Mouse (Mus musculus): ENCODE measurements around the gene Tyk2. TPM values are rescaled to one million over a fixed set of nuclear protein-coding genes. Genes with fewer than 3 reads are reported as not detected.

Tyk2 gene
- 10 to 100 TPM; 18.9 to 19.2 TPM for total RNA-seq (2021)
- long read RNA-seq, experiment 1, full-length matches to known transcripts, result 1 of 15 reads
- long read RNA-seq, experiment 1, partial matches to known transcripts, result 8 of 15 reads
- long read RNA-seq, experiment 1, other reads (novel, unspliced or antisense), result 6 of 15 reads
- long read RNA-seq, experiment 2, partial matches to known transcripts, result 5 of 8 reads
- long read RNA-seq, experiment 2, other reads (novel, unspliced or antisense), result 3 of 8 reads

DNA sequence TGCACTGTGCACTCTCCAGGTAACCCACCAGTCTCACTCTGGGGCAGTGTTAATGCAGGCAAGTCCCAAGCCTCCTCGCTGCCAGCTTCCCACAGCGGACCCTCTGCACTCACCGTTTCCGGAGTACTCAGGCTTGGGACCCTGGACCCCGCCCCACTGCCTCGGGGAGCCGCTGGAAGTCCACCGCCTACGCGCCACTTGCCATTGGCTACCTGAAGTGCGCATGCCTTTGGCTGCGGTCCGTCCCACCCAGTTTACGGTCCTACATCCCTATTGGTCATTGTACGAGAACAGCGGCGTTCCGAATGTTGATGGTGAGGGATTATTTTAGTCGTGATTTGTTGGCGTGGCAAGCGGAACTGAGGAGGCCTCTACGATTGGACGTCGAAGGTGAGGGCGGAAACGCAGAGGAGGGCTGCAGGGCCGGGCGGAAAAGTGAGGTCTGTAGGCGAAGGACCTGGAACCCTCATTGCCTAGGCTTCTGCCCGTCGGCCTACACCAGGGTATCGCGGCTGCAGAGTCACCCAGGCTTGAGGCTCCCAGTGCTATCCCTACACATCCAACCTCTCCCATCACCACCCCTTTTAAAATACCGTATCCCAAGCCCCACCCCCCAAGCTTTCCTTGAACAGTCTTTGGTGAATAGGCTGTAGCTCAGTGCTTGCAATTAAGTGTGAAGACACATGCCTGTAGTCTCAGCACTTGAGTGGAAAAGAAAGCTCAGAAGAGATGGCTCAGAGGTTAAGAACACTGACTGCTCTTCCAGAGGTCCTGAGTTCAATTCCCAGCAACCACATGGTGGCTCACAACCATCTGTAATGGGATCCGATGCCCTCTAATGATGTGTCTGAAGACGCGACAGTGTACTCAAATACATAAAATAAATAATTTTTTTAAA is at the start of gene Tyk2:
Tyk2 (minus strand) TSS at position 185 of the 898 bp plus-strand sequence.
- DNase-seq (ENCODE audit: low spot score in 2 of 2), result peak; percentile 64 to 82

DNA sequence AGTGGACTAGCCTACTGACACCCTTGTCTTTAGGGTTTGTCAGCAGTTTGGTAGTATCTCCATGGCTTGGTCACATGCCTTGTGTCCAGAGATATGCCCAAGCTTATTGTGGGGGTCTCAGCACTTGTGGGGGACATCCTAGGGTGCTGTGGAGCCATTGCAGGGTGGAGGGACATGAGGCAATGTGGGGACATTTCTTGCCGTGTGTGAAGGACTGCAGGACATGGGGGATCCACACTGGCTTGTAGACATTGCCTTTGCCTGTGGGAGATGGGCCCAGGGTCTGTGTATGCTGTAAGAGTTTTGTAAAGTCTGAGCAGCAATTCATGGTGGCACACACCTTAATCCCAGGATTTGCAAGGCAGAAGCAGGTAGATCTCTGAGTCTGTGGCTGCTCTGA is 49.8 kb upstream of the Tyk2 start:
- no peak for DNase-seq (ENCODE audit: low spot score in 2 of 2)

DNA sequence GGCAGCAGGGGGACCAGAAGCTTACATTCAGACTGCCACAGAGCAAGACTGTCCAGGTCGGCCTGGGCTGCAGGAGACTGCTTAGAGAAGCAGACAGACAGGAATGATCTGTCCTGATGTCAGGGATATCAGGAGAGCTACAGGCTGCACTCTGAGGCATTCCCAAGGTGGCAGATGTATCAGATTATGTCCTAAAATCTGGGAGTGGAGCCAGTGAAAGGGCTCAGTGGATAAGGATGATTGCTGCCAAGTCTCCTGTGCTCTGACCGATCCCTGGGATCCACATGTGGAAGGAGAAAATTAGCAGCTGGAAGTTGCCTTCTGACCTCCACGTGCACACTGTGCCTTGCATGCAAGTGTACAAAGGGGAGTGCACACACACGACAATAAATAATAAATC is 49.4 kb upstream of the Tyk2 start:
- DNase-seq (ENCODE audit: low spot score in 2 of 2), result no peak

DNA sequence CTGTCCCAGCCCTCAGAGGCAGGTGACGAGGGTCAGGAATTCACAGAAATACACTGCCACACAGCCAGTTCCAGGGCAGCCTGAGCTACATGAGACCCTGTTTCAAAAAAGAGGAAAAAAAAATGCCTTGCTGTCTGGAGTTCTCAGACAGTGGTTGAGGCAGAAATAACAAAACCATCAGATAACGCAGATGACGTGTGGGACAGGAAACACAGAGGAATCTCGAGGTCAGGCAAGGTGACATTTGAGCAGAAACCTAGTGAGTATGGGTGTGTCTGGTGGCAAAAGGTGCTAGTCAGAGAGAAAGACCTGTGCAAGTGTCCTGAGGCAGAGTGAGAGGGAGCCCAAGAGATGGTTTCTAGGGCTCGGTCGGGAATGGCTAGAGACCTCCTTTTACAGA is 41.3 kb upstream of the Tyk2 start:
- DNase-seq (ENCODE audit: low spot score in 2 of 2), result no peak

DNA sequence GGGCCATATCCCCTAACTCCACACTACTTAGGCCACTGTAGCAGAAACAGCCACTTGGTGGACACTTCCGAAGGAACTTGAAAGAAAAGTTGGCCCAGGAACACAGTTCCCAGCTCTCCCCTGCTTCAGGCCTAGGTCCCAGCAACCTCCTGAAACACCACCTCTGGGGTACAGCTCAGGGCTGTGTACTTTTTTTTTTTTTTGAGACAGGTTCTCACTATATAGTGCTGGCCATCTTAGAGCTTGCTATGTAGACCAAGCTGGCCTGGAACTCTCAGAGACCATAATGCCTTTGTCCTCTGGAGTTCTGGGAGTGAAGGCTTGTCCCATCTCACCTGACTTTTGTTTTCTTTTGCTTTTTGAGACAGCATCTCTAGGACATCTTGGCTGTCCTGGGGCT is 38.1 kb upstream of the Tyk2 start:
- no peak for DNase-seq (ENCODE audit: low spot score in 2 of 2)

DNA sequence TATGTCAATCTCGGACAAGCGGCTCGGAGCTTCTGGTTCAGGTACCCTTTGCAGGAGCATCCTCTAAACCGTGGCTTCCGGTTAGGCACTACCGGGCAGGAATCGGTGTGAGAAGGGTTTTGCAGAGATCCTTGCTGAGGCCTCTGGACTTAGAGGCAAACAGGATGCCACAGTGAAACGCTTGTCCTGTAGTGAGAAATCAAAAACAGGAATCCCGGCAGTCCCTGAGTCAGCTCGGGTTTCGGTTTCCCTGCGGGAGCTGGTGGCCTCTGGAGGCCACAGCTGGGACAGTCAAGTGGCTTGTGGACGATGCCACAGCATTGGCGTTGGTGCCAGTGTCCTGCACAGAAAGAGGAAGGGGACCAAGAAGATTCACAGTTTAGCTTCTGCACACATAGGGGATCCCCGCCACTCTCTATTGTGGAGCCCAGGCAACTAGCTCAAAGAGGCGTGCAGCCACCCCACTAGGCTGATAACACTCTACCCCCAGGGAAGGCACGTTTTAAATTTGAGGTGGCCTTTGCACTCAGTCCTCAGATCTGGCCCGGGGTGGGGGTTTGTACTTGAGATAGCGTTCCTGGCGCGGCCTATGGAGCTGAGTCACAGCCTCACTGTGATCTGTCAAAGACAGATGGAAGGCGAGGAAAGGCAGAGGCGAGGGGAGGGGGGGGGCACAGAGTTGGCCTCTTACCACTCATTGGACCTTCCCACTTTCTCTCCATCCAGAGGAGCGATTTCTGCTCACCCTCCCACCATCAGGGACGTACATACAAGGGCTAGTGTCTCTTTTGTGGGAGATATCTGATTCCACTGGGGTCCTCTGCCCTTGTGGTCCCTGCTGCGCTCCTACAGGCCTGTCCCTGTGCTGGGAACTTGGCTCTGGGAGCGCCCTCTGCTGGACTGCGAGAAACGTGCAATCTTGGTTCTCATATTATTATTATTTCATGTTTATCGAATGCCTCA is 37.4 kb upstream of the Tyk2 start:
- peak; percentile 60 to 64 for DNase-seq (ENCODE audit: low spot score in 2 of 2)

DNA sequence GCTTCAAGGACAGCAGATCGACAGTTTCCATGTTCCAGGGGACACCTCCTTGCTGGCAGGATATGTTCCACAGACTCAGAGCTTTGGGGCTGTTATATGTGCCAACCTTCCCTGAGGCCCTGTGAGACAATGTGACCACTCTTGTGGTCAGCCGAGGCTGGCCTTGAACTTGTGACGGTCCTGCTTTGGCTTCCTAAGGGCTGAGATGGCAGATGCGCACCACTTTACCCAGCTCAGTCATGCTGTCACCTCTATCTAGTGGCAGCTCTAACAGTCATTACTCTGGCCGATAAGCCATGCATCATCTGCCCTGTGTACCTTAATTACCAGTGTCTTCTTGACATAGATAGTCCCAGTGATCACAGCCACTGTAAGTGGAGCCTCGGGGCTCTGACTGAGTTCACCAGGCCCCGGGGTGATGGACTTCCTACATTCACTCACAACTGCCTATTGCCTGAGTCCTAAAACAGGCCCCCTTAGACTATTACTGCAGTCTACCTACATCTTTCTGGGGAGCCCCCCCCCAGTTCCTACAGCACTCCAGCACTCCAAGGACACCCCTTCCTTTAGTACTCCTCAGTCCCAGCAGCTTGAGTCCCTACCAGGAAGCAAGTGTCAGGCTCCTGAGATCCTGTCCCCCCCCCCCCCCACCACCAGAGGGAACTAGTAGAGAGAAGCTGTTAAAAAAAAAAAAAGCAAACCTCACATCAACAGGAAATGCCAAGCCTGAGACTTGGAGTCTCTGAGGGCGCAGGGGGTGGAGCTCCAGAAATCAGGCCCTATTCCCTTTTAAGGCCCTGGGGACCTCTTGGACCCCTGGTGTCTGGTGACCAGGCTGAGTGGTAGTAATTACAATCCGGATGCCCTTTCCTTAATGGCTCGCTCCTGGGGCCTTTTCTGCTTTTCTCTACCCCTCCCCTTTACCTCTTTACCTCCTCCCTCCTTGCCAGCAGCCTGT is 36.4 kb upstream of the Tyk2 start:
- no peak for DNase-seq (ENCODE audit: low spot score in 2 of 2)

DNA sequence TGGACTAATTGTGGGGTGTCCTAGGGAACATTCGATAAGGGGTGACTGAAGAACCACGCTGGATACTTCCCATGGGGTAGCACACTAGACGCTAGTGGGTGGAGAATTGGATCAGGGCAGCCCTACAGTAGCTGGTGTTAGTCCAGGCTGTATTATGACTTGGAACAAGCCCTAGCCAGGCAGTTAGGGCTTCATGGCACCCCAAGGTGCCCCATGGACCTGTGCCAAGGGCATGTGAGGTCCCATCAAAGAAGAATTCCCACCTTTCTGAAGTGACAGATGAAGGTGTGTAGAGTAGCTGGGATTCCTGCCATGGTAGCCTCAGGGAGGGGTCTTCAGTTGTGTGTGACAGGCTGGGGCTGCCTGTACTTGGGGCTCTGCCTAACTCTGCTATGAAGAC is 35.5 kb upstream of the Tyk2 start:
- no peak for DNase-seq (ENCODE audit: low spot score in 2 of 2)

DNA sequence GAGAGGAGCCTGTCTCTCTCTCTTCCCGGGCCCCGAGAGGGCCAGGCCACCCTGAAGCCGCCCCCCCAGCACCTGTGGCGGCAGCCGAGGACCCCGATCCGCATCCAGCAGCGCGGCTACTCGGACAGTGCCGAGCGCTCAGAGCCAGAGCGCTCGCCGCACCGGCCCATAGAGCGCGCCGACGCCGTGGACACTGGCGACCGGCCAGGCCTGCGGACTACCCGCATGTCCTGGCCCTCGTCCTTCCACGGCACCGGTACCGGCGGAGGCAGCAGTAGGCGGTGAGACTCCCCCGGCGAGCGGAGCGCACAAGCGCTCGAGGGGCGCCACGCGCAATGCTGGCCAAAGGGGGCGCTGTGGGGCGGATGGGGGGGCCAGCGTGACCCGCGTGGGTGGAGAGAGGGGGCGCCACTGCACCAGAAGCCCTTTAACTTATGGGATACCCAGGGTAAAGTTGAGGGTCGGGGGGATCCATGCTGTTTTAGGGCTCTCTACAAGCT is 35.0 kb upstream of the Tyk2 start:
- peak in 1 of 2 experiments; percentile 48 for DNase-seq (ENCODE audit: low spot score in 2 of 2)

DNA sequence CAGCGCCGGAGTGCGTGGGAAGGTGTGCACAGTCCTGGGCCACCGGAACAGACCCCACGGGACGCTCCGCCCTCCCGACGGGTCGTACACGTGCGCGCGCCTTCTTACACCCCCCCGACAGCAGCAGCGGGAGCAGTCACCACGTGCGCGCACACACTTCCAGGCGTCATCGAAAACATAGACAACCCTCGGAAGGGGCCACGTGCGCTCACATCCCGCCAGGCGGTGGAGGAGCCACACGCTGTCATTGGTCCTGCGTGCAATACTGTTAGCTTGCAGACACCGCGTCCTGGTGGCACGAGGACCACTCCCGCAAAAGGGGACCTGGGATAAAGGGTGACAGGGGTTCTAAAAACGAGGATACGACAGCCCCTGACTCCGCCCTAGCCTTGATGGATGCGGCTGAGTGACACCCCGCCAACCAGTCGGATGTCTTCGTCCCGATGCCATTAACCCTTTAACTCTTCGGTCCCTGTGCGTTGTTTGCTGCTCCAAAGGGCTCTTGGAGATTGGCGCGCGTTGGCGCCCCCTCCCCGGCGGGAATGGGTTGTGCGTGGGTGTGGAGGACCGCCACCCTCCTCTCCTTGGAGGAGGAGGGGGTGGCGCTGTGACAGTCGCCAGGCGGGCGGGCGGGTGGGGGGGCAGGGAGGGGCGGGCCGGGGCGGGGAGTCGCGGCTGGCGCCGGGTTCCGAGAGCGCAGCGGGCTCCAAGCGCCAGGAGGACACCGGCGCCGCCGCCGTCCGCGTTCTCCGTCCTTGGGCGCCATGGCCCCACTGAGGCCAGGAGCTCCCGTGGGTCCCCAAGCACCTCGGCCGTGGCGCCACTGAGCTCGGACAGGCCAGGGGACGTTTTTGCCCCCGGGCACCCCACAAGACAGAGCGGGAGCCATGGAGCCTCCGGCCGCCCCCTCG is 34.3 kb upstream of the Tyk2 start, which contains the start of gene Pde4a:
Pde4a (plus strand) TSS at position 674 of the 911 bp plus-strand sequence.
- no peak for DNase-seq (ENCODE audit: low spot score in 2 of 2)

DNA sequence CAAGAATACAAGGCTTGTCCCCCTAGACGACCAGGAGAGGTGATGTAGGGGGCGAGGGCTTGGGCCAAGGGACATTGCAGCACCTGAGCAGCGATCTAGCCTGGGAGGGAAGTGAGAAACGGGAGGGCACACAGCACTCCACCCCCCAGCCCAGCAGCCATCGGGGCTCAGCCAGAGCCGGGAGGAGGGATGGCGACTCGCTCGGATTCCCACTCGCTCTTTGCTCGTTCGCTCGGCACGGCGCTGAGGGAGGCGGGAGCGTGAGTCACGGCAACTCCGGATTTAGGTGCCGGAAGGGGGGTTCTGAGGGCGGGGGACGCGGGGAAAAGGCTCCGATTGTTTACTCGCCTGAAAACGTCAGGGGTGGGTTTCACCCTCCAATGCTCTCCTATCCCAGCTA is 33.0 kb upstream of the Tyk2 start:
- DNase-seq (ENCODE audit: low spot score in 2 of 2), result no peak

DNA sequence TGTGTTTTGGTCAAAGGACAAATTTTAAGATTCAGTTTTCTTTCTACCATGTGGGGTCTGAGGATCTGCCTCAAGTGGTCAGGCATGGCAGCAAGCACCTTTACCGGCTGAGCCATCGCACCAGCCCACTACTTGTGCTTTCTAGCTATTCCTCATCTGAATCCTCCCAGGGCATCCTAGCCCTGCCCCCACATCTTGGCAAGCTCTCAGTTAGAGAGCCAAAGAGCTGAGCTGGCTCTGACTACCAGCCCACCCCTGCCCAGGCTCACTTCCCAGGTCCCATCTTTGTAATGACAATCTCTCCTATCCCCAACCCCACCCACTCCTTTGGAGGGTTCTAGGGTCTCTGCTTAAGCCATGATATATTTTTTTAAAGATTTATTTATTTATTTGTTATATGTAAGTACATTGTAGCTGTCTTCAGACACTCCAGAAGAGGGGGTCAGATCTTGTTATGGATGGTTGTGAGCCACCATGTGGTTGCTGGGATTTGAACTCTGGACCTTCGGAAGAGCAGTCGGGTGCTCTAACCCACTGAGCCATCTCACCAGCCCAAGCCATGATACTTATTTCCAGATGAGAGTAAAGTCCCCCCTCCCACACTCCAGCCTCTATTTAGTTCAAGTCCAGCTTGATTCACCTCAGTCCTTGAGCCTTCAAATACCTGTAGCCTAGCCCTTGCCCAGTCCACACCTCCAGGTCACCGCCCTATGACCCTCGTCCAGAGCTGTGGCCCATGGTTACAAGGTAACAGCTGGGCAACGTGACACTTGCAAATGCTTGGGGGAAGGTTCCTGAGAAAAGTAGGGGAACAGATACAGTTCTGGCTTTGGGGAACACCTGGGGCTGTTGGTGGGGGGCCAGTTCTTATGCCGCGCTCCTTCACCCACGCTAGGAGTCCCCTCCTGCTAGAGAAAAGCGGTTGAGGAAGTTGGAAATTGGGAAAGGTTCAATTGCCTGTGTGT is 32.3 kb upstream of the Tyk2 start:
- DNase-seq (ENCODE audit: low spot score in 2 of 2), result no peak

DNA sequence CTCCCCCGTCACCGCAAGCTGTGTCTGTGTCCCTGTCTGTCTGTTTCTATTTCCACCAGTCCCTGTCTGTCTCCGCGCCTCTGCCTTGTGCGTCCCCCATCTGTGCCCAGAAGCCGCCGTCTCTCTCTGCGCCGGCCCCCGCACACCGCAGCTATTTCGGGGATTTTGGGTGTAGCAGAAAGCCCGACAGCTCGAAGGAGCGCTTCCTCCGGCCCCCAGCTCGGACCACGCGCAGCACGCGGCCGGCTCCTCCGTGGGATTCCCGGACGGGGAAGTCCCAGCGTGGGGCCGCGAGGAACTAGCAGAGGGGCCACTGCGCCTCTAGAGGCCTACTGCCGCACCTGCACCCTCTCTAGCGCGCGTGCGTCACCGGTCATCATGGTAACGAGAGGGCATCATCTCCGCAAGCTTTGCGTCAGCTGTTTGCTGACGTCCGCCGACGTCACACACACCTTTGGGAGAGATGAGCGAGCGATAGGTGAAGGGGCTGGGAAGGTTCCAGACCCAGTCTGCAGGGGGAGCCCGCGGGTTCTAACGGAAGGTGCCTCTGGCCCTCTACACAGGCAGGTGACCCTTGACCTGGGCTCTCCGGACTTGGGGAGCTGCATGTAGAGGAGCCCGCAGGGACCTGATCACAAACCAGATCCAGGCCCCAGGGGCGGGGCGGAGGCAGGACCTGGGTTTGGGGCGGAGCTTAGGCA is 30.3 kb upstream of the Tyk2 start:
- DNase-seq (ENCODE audit: low spot score in 2 of 2), result peak; percentile 71 to 79

DNA sequence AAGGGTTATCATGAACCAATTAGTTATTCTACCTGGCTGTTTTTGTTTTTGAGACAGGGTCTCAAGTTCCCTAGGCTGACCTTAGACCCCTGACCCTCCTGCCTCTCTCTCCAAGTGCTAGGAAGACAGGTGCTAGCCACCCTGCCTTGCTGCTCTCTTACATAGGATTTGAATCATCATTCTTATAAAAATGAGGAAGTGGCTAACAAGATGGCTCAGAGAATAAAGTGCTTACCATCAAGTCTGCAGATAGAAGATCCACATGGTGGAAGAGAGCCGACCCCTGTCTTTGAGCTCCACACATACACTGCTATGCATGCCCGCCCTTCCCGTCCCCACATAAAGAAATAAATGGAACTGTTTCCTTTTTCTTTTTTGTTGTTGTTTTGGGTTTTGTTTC is 23.7 kb upstream of the Tyk2 start:
- no peak for DNase-seq (ENCODE audit: low spot score in 2 of 2)

DNA sequence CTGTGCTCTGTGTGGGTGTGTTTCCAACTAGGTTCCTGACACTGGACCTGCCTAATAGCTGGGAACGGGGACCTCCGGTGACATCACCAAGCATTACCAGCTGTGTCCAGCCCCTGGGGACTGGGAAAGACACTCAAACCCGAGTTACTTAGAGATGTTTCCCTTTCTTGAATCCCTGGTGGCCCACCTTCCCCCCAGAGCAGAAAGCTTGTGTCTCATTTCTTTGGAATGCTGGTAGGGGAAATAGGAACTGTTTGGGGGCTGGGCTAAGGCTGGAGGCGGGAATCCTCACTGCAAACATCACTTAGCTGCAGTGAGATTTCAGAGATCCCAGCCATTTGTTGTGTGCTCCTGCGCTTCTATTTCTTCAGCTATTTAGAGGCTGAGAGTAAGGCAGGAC is 22.8 kb upstream of the Tyk2 start:
- DNase-seq (ENCODE audit: low spot score in 2 of 2), result no peak

DNA sequence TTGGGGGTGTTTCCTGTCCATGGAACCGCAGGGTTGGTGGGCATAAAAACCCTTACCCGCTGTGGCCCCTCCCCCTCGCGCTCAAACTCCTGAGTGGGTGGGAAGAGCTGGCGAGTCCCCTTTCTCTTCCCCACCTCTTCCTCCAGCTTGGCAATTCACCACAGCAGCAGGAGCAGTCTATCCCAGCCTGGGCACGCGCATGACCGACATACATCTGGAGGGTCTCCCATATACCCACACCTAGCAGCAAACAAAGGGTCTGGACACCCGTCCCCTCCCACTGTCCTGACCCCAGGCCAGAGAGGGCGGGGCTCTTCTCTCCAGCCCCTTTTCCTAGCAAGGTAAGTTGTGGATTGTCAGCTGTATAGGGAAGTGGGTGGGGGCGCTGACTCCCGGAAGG is 22.3 kb upstream of the Tyk2 start:
- DNase-seq (ENCODE audit: low spot score in 2 of 2), result no peak

DNA sequence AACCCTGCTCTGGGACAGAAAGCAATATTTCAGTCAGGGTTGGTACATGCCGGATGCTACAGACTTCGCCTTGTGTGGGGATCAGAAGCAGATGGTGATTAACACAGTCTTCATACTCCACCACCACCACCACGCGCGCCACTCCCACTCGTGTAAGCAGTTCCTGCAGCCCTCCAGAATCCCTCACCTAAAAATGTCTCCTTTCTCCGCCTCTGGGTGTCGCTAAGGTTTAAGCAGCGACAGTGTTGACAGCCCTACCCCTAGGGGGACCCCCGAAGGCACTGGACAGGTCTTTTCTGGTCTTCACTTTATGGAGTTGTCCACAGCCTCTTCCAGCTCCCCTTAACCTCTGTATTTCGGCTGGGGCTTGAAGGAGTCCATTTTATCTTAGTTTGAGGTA is 21.7 kb upstream of the Tyk2 start:
- DNase-seq (ENCODE audit: low spot score in 2 of 2), result no peak
